Mouse (Mus musculus) liver, embryonic 15.5 days (tissue): ENCODE measurements around the gene Rtn4. TPM values are rescaled to one million over a fixed set of nuclear protein-coding genes. Genes with fewer than 3 reads are reported as not detected.
"Not testable (repeated sequence)": the region's sequence is repeated elsewhere in the genome, so short reads cannot be mapped to it uniquely, and the experiment has no call there.

ENCODE experiments used
- ATAC-seq: fragments of 200-750 bp; cut with Nextera tagmentation; 2 replicates; pipeline ENCODE4 v1.8.0; 2017; ENCODE audit warnings: moderate number of reproducible peaks, mild to moderate bottlenecking, moderate library complexity; ENCODE audit not compliant: insufficient read depth
- H3K27ac ChIP-seq: fragments of 300-500 bp; sonication (generic); replicated peaks from 2 replicates; pipeline ENCODE4 v1.5.1; 2015; ENCODE audit warnings: mild to moderate bottlenecking, inconsistent platforms
- H3K27me3 ChIP-seq: fragments of 300-500 bp; sonication (generic); 2 replicates; pipeline ENCODE4 v1.6.1; 2015; ENCODE audit warnings: mild to moderate bottlenecking, inconsistent platforms
- H3K36me3 ChIP-seq: fragments of 300-500 bp; sonication (generic); replicated peaks from 2 replicates; pipeline ENCODE4 v1.6.1; 2015; ENCODE audit warnings: moderate library complexity, mild to moderate bottlenecking, inconsistent platforms
- H3K4me1 ChIP-seq: fragments of 300-500 bp; sonication (generic); replicated peaks from 2 replicates; pipeline ENCODE4 v1.6.1; 2015; ENCODE audit warnings: inconsistent platforms
- H3K4me2 ChIP-seq: fragments of 300-500 bp; sonication (generic); 2 replicates; pipeline ENCODE4 v1.6.1; 2015; ENCODE audit warnings: moderate library complexity, mild to moderate bottlenecking, inconsistent platforms
- H3K4me3 ChIP-seq: fragments of 300-500 bp; sonication (generic); replicated peaks from 2 replicates; pipeline ENCODE4 v1.5.1; 2015; ENCODE audit warnings: mild to moderate bottlenecking, inconsistent platforms
- H3K9ac ChIP-seq: fragments of 300-500 bp; sonication (generic); 2 replicates; pipeline ENCODE4 v1.6.1; 2015; ENCODE audit warnings: moderate library complexity, mild to moderate bottlenecking, inconsistent platforms
- H3K9me3 ChIP-seq: fragments of 300-500 bp; sonication (generic); replicated peaks from 2 replicates; pipeline ENCODE4 v1.6.1; 2016; ENCODE audit warnings: inconsistent platforms
- WGBS: fragments of 180-500 bp; shearing (Covaris S2); methylation state at CpG from one replicate; pipeline ENCODE4 v1.1.7; 2015; ENCODE audit warnings: mixed read lengths; ENCODE audit not compliant: insufficient replicate concordance; 5-methylcytosine and 5-hydroxymethylcytosine counted together
- polyA plus RNA-seq: library from polyadenylated mRNA; unstranded; fragments of >200 nt; fragmentation: Nextera tagmentation; extraction: Ambion mirVana; gene quantifications from 2 replicates; pipeline ENCODE4 v1.2.1, GENCODE M21; 2015

The Rtn4 gene
- polyA plus RNA-seq, 1 experiment from 2014 or later: 12.0 TPM

GRCm38 (mm10) chr11:29746203-29746602 is 53.5 kb downstream of the Rtn4 start:
- Histone ChIP-seq H3K36me3 (peaks cover 20% of the 10 kb centered on the region), H3K9me3 (no peaks in the 10 kb centered on the region), H3K4me1 (no peaks in the 10 kb centered on the region), H3K4me3 (no peak overlapping the region), H3K4me2 (no peak overlapping the region), H3K27ac (no peak overlapping the region), H3K9ac (no peak overlapping the region), H3K27me3 (no peaks in the 10 kb centered on the region)
- no peak for ATAC-seq
- WGBS: 71% methylated on average over 9 of the region's 9 CpGs

- H3K9ac ChIP-seq: no peak overlapping the region
- H3K4me2 ChIP-seq: no peak overlapping the region
- no peak for ATAC-seq
- H3K27ac ChIP-seq: no peak overlapping the region
- no peaks in the 10 kb centered on the region for H3K4me1 ChIP-seq
- H3K9me3 ChIP-seq: no peaks in the 10 kb centered on the region
- no peaks in the 10 kb centered on the region for H3K27me3 ChIP-seq
- H3K36me3 ChIP-seq: peaks cover 12% of the 10 kb centered on the region
- 82% methylated on average over 3 of the region's 3 CpGs for WGBS
- no peak overlapping the region for H3K4me3 ChIP-seq
Measured at GRCm38 (mm10) chr11:29747365-29747764, 54.6 kb downstream of the Rtn4 start.

- 71% methylated on average over 1 of the region's 1 CpGs for WGBS
- no peaks in the 10 kb centered on the region for H3K4me1 ChIP-seq
- no peaks in the 10 kb centered on the region for H3K27me3 ChIP-seq
- H3K4me3 ChIP-seq: no peak overlapping the region
- H3K9me3 ChIP-seq: no peaks in the 10 kb centered on the region
- peaks cover 12% of the 10 kb centered on the region for H3K36me3 ChIP-seq
- H3K4me2 ChIP-seq: no peak overlapping the region
- no peak for ATAC-seq
- H3K27ac ChIP-seq: no peak overlapping the region
- no peak overlapping the region for H3K9ac ChIP-seq
Measured at GRCm38 (mm10) chr11:29747881-29748280, 55.1 kb downstream of the Rtn4 start.

- Histone ChIP-seq H3K9me3 (no peaks in the 10 kb centered on the region), H3K4me3 (no peak overlapping the region), H3K9ac (no peak overlapping the region), H3K4me2 (no peak overlapping the region), H3K4me1 (no peaks in the 10 kb centered on the region), H3K27me3 (no peaks in the 10 kb centered on the region), H3K36me3 (peaks cover 9% of the 10 kb centered on the region; the same call in 1 of the 2 replicates), H3K27ac (no peak overlapping the region)
- 85% methylated on average over 8 of the region's 8 CpGs for WGBS
- ATAC-seq: no peak
Measured at GRCm38 (mm10) chr11:29748750-29749467, 56.2 kb downstream of the Rtn4 start.

GRCm38 (mm10) chr11:29749468-29749829 is 56.7 kb downstream of the Rtn4 start:
- no peak for ATAC-seq
- WGBS: 89% methylated on average over 1 of the region's 1 CpGs
- no peaks in the 10 kb centered on the region for H3K4me1 ChIP-seq

GRCm38 (mm10) chr11:29751013-29751412 is 58.3 kb downstream of the Rtn4 start:
- Histone ChIP-seq H3K27ac (no peak overlapping the region), H3K9ac (no peak overlapping the region), H3K27me3 (no peaks in the 10 kb centered on the region), H3K36me3 (peaks cover 6% of the 10 kb centered on the region; the same call in 1 of the 2 replicates), H3K9me3 (no peaks in the 10 kb centered on the region), H3K4me3 (no peak overlapping the region), H3K4me1 (no peaks in the 10 kb centered on the region), H3K4me2 (no peak overlapping the region)
- WGBS: 66% methylated on average over 2 of the region's 2 CpGs
- ATAC-seq: no peak

More at GRCm38 (mm10) chr11:29749468-29749829, 56.7 kb downstream of the Rtn4 start:
- H3K9ac ChIP-seq: no peak overlapping the region
- no peak overlapping the region for H3K4me3 ChIP-seq
- no peaks in the 10 kb centered on the region for H3K9me3 ChIP-seq
- H3K27me3 ChIP-seq: no peaks in the 10 kb centered on the region
- no peak overlapping the region for H3K4me2 ChIP-seq
- peaks cover 7% of the 10 kb centered on the region; the same call in 1 of the 2 replicates for H3K36me3 ChIP-seq
- H3K27ac ChIP-seq: no peak overlapping the region

- Histone ChIP-seq H3K36me3 (no peaks in the 10 kb centered on the region), H3K9ac (no peak overlapping the region), H3K4me3 (no peak overlapping the region), H3K27ac (no peak overlapping the region), H3K4me1 (no peaks in the 10 kb centered on the region), H3K4me2 (no peak overlapping the region), H3K9me3 (no peaks in the 10 kb centered on the region), H3K27me3 (no peaks in the 10 kb centered on the region)
- no peak for ATAC-seq
- 75% methylated on average over 14 of the region's 14 CpGs for WGBS
Measured at GRCm38 (mm10) chr11:29751648-29752611, 59.2 kb downstream of the Rtn4 start.

GRCm38 (mm10) chr11:29756007-29756406 is 63.3 kb downstream of the Rtn4 start:
- 67% methylated on average over 5 of the region's 5 CpGs for WGBS
- not testable (repeated sequence) for H3K4me3 ChIP-seq, H3K36me3 ChIP-seq, H3K27ac ChIP-seq, H3K9me3 ChIP-seq, H3K9ac ChIP-seq, H3K4me1 ChIP-seq, ATAC-seq, H3K27me3 ChIP-seq, H3K4me2 ChIP-seq

- no peak overlapping the region for H3K4me3 ChIP-seq
- no peak overlapping the region for H3K4me2 ChIP-seq
- no peak overlapping the region for H3K27ac ChIP-seq
- no peak for ATAC-seq
- H3K36me3 ChIP-seq: no peaks in the 10 kb centered on the region
- no peaks in the 10 kb centered on the region for H3K9me3 ChIP-seq
- no peaks in the 10 kb centered on the region for H3K4me1 ChIP-seq
- no peak overlapping the region for H3K9ac ChIP-seq
- H3K27me3 ChIP-seq: no peaks in the 10 kb centered on the region
- 72% methylated on average over 5 of the region's 5 CpGs for WGBS
Measured at GRCm38 (mm10) chr11:29758617-29759016, 65.9 kb downstream of the Rtn4 start.

GRCm38 (mm10) chr11:29761387-29761786 is 68.6 kb downstream of the Rtn4 start:
- Histone ChIP-seq H3K4me2 (no peak overlapping the region), H3K4me3 (no peak overlapping the region), H3K27ac (no peak overlapping the region), H3K9ac (no peak overlapping the region), H3K27me3 (no peaks in the 10 kb centered on the region; the same call in 1 of the 2 replicates), H3K9me3 (no peaks in the 10 kb centered on the region), H3K4me1 (no peaks in the 10 kb centered on the region), H3K36me3 (no peaks in the 10 kb centered on the region)
- 76% methylated on average over 9 of the region's 9 CpGs for WGBS
- no peak for ATAC-seq

GRCm38 (mm10) chr11:29762768-29763167 is 70.0 kb downstream of the Rtn4 start:
- H3K4me1 ChIP-seq: no peaks in the 10 kb centered on the region
- H3K36me3 ChIP-seq: no peaks in the 10 kb centered on the region
- no peak for ATAC-seq
- H3K4me3 ChIP-seq: no peak overlapping the region
- H3K27me3 ChIP-seq: no peaks in the 10 kb centered on the region; the same call in 1 of the 2 replicates
- no peak overlapping the region for H3K9ac ChIP-seq
- H3K4me2 ChIP-seq: no peak overlapping the region
- H3K9me3 ChIP-seq: no peaks in the 10 kb centered on the region
- WGBS: 62% methylated on average over 1 of the region's 1 CpGs
- no peak overlapping the region for H3K27ac ChIP-seq
